Mouse (Mus musculus) C2C12 (cell line): ENCODE measurements around the gene Prkag3. TPM values are rescaled to one million over a fixed set of nuclear protein-coding genes. Genes with fewer than 3 reads are reported as not detected.

ENCODE experiments used
- H3K27me3 ChIP-seq: one replicate; pipeline ENCODE4 v1.6.1; 2011; ENCODE audit not compliant: control insufficient read depth, insufficient read depth, insufficient read length
- H3K36me3 ChIP-seq: one replicate; pipeline ENCODE4 v1.6.1; 2011; ENCODE audit not compliant: control insufficient read depth, insufficient read depth
- H3K4me3 ChIP-seq: one replicate; pipeline ENCODE4 v1.5.1; 2011; ENCODE audit warnings: mild to moderate bottlenecking, control low read depth; ENCODE audit not compliant: poor library complexity, insufficient read depth, severe bottlenecking
- H3K79me2 ChIP-seq: one replicate; pipeline ENCODE4 v1.6.1; 2011; ENCODE audit not compliant: control insufficient read depth, insufficient read depth
- H3K79me3 ChIP-seq: one replicate; pipeline ENCODE4 v1.6.1; 2011; ENCODE audit warnings: low read depth, control low read depth
- H3ac ChIP-seq: one replicate; pipeline ENCODE3; 2011; ENCODE audit warnings: low read depth; ENCODE audit not compliant: control insufficient read depth, insufficient read length
- CEBPB ChIP-seq: IDR thresholded peaks from one replicate; pipeline ENCODE4 v1.6.1; 2011; ENCODE audit warnings: low read depth, mild to moderate bottlenecking, control low read depth, moderate library complexity
- CTCF ChIP-seq: IDR thresholded peaks from one replicate; pipeline ENCODE4 v1.5.1; 2011; ENCODE audit not compliant: control insufficient read depth, insufficient read depth, insufficient read length
- FOSL1 ChIP-seq: IDR thresholded peaks from one replicate; pipeline ENCODE4 v1.8.0; 2011; ENCODE audit warnings: mild to moderate bottlenecking, low read length; ENCODE audit not compliant: poor library complexity, insufficient read depth, severe bottlenecking
- MAX ChIP-seq: IDR thresholded peaks from one replicate; pipeline ENCODE4 v1.6.1; 2011; ENCODE audit warnings: mild to moderate bottlenecking, control low read depth
- MYOD1 ChIP-seq: IDR thresholded peaks from one replicate; pipeline ENCODE4 v1.6.1; 2011; ENCODE audit warnings: low read depth; ENCODE audit not compliant: control insufficient read depth, insufficient read length
- MYOG ChIP-seq: IDR thresholded peaks from one replicate; pipeline ENCODE4 v1.6.1; 2011; ENCODE audit not compliant: control insufficient read depth, insufficient read length; ENCODE audit errors: extremely low read depth
- USF1 ChIP-seq: IDR thresholded peaks from one replicate; pipeline ENCODE4 v1.6.1; 2011; ENCODE audit warnings: low read depth, mild to moderate bottlenecking, control low read depth, moderate library complexity
- polyA plus RNA-seq: library from polyadenylated mRNA; unstranded; fragments of >200 nt; fragmentation: generic; extraction: Trizol; gene quantifications from one replicate; pipeline ENCODE4 v1.2.1, GENCODE M21; 2012; ENCODE audit warnings: missing spikeins

Gene Prkag3
- polyA plus RNA-seq, 1 experiment = 0.66 TPM

DNA sequence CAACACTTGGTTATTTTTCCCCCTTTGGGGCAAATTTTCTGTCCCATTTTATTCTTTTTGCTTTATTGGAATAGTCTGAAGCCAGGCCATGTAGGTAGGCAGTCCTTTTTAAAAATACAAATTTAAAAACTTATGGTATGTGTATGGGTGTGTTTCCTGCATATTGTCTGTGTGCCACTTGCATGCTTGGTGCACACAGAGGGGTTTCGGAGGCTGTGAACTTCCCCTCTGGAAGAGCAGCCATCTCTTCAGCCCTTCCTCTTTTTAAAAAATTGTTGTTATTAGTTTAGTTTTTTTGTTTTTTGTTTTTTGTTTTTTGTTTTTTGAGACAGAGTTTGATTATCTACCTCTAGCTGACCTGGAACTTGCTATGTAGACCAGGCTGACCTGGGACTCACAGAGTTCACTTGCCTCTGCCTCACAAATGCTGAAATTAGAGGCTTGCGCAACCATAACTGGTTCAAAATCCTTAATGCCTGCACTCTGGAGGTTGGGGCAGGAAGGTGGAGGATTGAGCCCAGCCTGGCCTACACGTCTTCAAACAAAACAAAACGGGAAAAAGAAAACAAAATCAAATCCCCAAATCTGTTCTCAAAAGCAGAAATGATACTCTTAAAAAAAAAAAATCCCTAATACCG, 36.4 kb downstream of the Prkag3 start:
- no peak overlapping the region for H3K4me3 ChIP-seq
- H3K79me3 ChIP-seq = no peaks in the 10 kb centered on the region
- TF ChIP-seq CEBPB = peak; percentile 58
- no peak for TF ChIP-seq MYOD1

GRCm38 (mm10) chr1:74712046-74712445, 37.0 kb downstream of the Prkag3 start:
- Histone ChIP-seq H3K4me3 (no peak overlapping the region), H3K36me3 (no peaks in the 10 kb centered on the region), H3ac (no peak overlapping the region), H3K79me3 (no peaks in the 10 kb centered on the region), H3K79me2 (no peaks in the 10 kb centered on the region), H3K27me3 (no peaks in the 10 kb centered on the region)
- TF ChIP-seq MYOD1 = no peak
- no peak for TF ChIP-seq CTCF
- TF ChIP-seq USF1 = no peak

More for the DNA sequence above, 36.4 kb downstream of the Prkag3 start:
- Histone ChIP-seq H3K27me3 (no peaks in the 10 kb centered on the region), H3K36me3 (no peaks in the 10 kb centered on the region), H3K79me2 (no peaks in the 10 kb centered on the region), H3ac (no peak overlapping the region)

GRCm38 (mm10) chr1:74709566-74709965, 39.5 kb downstream of the Prkag3 start:
- H3K27me3 ChIP-seq = no peaks in the 10 kb centered on the region
- no peak for TF ChIP-seq FOSL1
- no peak for TF ChIP-seq CEBPB
- no peak for TF ChIP-seq USF1
- TF ChIP-seq MAX = no peak
- no peak for TF ChIP-seq MYOG
- no peak for TF ChIP-seq CTCF
- TF ChIP-seq MYOD1 = no peak
- H3ac ChIP-seq = no peak overlapping the region
- H3K79me3 ChIP-seq = no peaks in the 10 kb centered on the region
- H3K79me2 ChIP-seq = no peaks in the 10 kb centered on the region
- no peak overlapping the region for H3K4me3 ChIP-seq
- H3K36me3 ChIP-seq = no peaks in the 10 kb centered on the region

GRCm38 (mm10) chr1:74705016-74705415, 44.0 kb downstream of the Prkag3 start:
- no peak overlapping the region for H3K4me3 ChIP-seq
- peaks cover 17% of the 10 kb centered on the region for H3K36me3 ChIP-seq
- H3K27me3 ChIP-seq = no peaks in the 10 kb centered on the region
- H3ac ChIP-seq = no peak overlapping the region
- no peak for TF ChIP-seq MAX
- TF ChIP-seq USF1 = no peak
- TF ChIP-seq MYOD1 = no peak
- no peak for TF ChIP-seq CEBPB
- TF ChIP-seq FOSL1 = no peak
- TF ChIP-seq MYOG = no peak
- TF ChIP-seq CTCF = no peak
- H3K79me2 ChIP-seq = no peaks in the 10 kb centered on the region
- no peaks in the 10 kb centered on the region for H3K79me3 ChIP-seq

GRCm38 (mm10) chr1:74704156-74704555, 44.9 kb downstream of the Prkag3 start:
- H3K27me3 ChIP-seq = no peaks in the 10 kb centered on the region
- H3ac ChIP-seq = no peak overlapping the region
- H3K4me3 ChIP-seq = no peak overlapping the region
- H3K79me3 ChIP-seq = no peaks in the 10 kb centered on the region
- peaks cover 25% of the 10 kb centered on the region for H3K36me3 ChIP-seq
- TF ChIP-seq CEBPB = no peak
- no peak for TF ChIP-seq FOSL1
- no peak for TF ChIP-seq USF1
- TF ChIP-seq MAX = no peak
- no peak for TF ChIP-seq CTCF
- no peak for TF ChIP-seq MYOD1
- TF ChIP-seq MYOG = no peak
- H3K79me2 ChIP-seq = no peaks in the 10 kb centered on the region

- TF ChIP-seq CEBPB (no peak), MYOG (no peak), USF1 (no peak), MYOD1 (no peak)
- Histone ChIP-seq H3K79me2 (no peaks in the 10 kb centered on the region), H3K36me3 (peaks cover 45% of the 10 kb centered on the region)
These were observed 46.9 kb downstream of the Prkag3 start for GRCm38 (mm10) chr1:74702142-74702553.

More at GRCm38 (mm10) chr1:74702142-74702553, 46.9 kb downstream of the Prkag3 start:
- H3ac ChIP-seq = no peak overlapping the region
- H3K27me3 ChIP-seq = no peaks in the 10 kb centered on the region
- H3K4me3 ChIP-seq = no peak overlapping the region
- no peaks in the 10 kb centered on the region for H3K79me3 ChIP-seq
